Mouse (Mus musculus) limb, embryonic 10.5 days (tissue): ENCODE data around the gene Gipr. TPM values are rescaled to one million over a fixed set of nuclear protein-coding genes. Genes with fewer than 3 reads are reported as not detected.

Experiments
- DNase-seq: peaks from one replicate; pipeline ENCODE4 v3.0.0-alpha.2; 2017; ENCODE audit warnings: low spot score
- H3K27ac ChIP-seq: fragments of 300-500 bp; sonication (generic); 2 replicates; pipeline ENCODE4 v1.5.1; 2016; ENCODE audit warnings: mild to moderate bottlenecking
- H3K27me3 ChIP-seq: fragments of 300-500 bp; sonication (generic); 2 replicates; pipeline ENCODE4 v1.6.1; 2016; ENCODE audit warnings: low read depth, mild to moderate bottlenecking; ENCODE audit not compliant: poor library complexity, severe bottlenecking
- H3K36me3 ChIP-seq: fragments of 300-500 bp; sonication (generic); 2 replicates; pipeline ENCODE4 v1.6.1; 2016; ENCODE audit warnings: mild to moderate bottlenecking, moderate library complexity
- H3K4me1 ChIP-seq: fragments of 300-500 bp; sonication (generic); 2 replicates; pipeline ENCODE4 v1.6.1; 2016
- H3K4me3 ChIP-seq: fragments of 300-500 bp; sonication (generic); 2 replicates; pipeline ENCODE4 v1.5.1; 2016; ENCODE audit warnings: mild to moderate bottlenecking, moderate library complexity
- H3K9me3 ChIP-seq: fragments of 300-500 bp; sonication (generic); replicated peaks from 2 replicates; pipeline ENCODE4 v1.6.1; 2016; ENCODE audit warnings: mild to moderate bottlenecking
- WGBS: fragments of 180-500 bp; shearing (Covaris S2); methylation state at CpG from one replicate; pipeline ENCODE4 v1.1.7; 2016; 5-methylcytosine and 5-hydroxymethylcytosine counted together
- polyA plus RNA-seq: library from polyadenylated mRNA; unstranded; fragments of >200 nt; fragmentation: Nextera tagmentation; extraction: Ambion mirVana; gene quantifications from 2 replicates; pipeline ENCODE4 v1.2.1, GENCODE M21; 2016

The Gipr gene
- polyA plus RNA-seq, 1 experiment from 2014 or later: 0.09 TPM

GRCm38 (mm10) chr7:19201660-19202059 lies 35.7 kb upstream of the Gipr start:
- DNase-seq: no peak
- WGBS: 65% methylated on average over 14 of the region's 15 CpGs
- Histone ChIP-seq H3K4me1 (no peaks in the 10 kb centered on the region), H3K9me3 (no peaks in the 10 kb centered on the region), H3K27me3 (no peaks in the 10 kb centered on the region), H3K27ac (no peak overlapping the region), H3K36me3 (peaks cover 77% of the 10 kb centered on the region), H3K4me3 (no peak overlapping the region)

- no peak for DNase-seq
- H3K36me3 ChIP-seq: peaks cover 81% of the 10 kb centered on the region
- WGBS: 31% methylated on average over 2 of the region's 2 CpGs
Observed at GRCm38 (mm10) chr7:19197985-19198384, 32.1 kb upstream of the Gipr start.

GRCm38 (mm10) chr7:19196676-19197075 lies 30.7 kb upstream of the Gipr start:
- no peaks in the 10 kb centered on the region for H3K27me3 ChIP-seq
- no peaks in the 10 kb centered on the region for H3K4me1 ChIP-seq
- 65% methylated on average over 6 of the region's 6 CpGs for WGBS
- no peak for DNase-seq
- H3K9me3 ChIP-seq: no peaks in the 10 kb centered on the region
- H3K4me3 ChIP-seq: no peak overlapping the region
- H3K27ac ChIP-seq: no peak overlapping the region
- H3K36me3 ChIP-seq: peaks cover 79% of the 10 kb centered on the region

More at GRCm38 (mm10) chr7:19197985-19198384, 32.1 kb upstream of the Gipr start:
- no peak overlapping the region for H3K4me3 ChIP-seq
- H3K9me3 ChIP-seq: no peaks in the 10 kb centered on the region
- H3K4me1 ChIP-seq: no peaks in the 10 kb centered on the region
- no peak overlapping the region for H3K27ac ChIP-seq
- H3K27me3 ChIP-seq: no peaks in the 10 kb centered on the region

GRCm38 (mm10) chr7:19194676-19195075 lies 28.7 kb upstream of the Gipr start:
- Histone ChIP-seq H3K9me3 (no peaks in the 10 kb centered on the region), H3K27me3 (no peaks in the 10 kb centered on the region), H3K4me1 (no peaks in the 10 kb centered on the region), H3K27ac (no peak overlapping the region), H3K36me3 (peaks cover 82% of the 10 kb centered on the region), H3K4me3 (no peak overlapping the region)
- WGBS: 96% methylated on average over 4 of the region's 4 CpGs
- no peak for DNase-seq

GRCm38 (mm10) chr7:19184758-19185157 lies 18.8 kb upstream of the Gipr start:
- no peak overlapping the region for H3K27ac ChIP-seq
- H3K4me1 ChIP-seq: peaks cover 21% of the 10 kb centered on the region
- peaks cover 11% of the 10 kb centered on the region for H3K27me3 ChIP-seq
- DNase-seq: no peak
- 91% methylated on average over 6 of the region's 6 CpGs for WGBS
- H3K9me3 ChIP-seq: no peaks in the 10 kb centered on the region
- no peak overlapping the region for H3K4me3 ChIP-seq
- peaks cover 51% of the 10 kb centered on the region for H3K36me3 ChIP-seq

GRCm38 (mm10) chr7:19184250-19184649 lies 18.3 kb upstream of the Gipr start:
- 98% methylated on average over 2 of the region's 2 CpGs for WGBS
- H3K9me3 ChIP-seq: no peaks in the 10 kb centered on the region
- no peak for DNase-seq
- no peak overlapping the region for H3K4me3 ChIP-seq
- peaks cover 26% of the 10 kb centered on the region for H3K4me1 ChIP-seq
- peaks cover 16% of the 10 kb centered on the region for H3K27me3 ChIP-seq
- H3K36me3 ChIP-seq: peaks cover 50% of the 10 kb centered on the region
- no peak overlapping the region for H3K27ac ChIP-seq

GRCm38 (mm10) chr7:19180862-19181429 lies 15.0 kb upstream of the Gipr start:
- Histone ChIP-seq H3K4me1 (peaks cover 45% of the 10 kb centered on the region), H3K9me3 (no peaks in the 10 kb centered on the region), H3K27me3 (peaks cover 49% of the 10 kb centered on the region), H3K4me3 (peak overlapping the region; percentile 69), H3K27ac (peak overlapping the region; percentile 78), H3K36me3 (peaks cover 22% of the 10 kb centered on the region)
- WGBS: 1% methylated on average over 27 of the region's 27 CpGs
- peak; percentile 80 for DNase-seq

- 38% methylated on average over 6 of the region's 6 CpGs for WGBS
- peaks cover 59% of the 10 kb centered on the region for H3K27me3 ChIP-seq
- no peak for DNase-seq
- peak overlapping the region; percentile 44 for H3K4me3 ChIP-seq
- H3K27ac ChIP-seq: no peak overlapping the region
- peaks cover 45% of the 10 kb centered on the region for H3K4me1 ChIP-seq
- H3K9me3 ChIP-seq: no peaks in the 10 kb centered on the region
- peaks cover 16% of the 10 kb centered on the region for H3K36me3 ChIP-seq
Observed at GRCm38 (mm10) chr7:19179936-19180335, 14.0 kb upstream of the Gipr start.

- peak; percentile 80 for DNase-seq
- Histone ChIP-seq H3K4me1 (peaks cover 45% of the 10 kb centered on the region), H3K4me3 (peak overlapping the region; percentile 44), H3K9me3 (no peaks in the 10 kb centered on the region), H3K27ac (0 out of 2 replicates have a peak overlapping the region, but pooled peaks have one; percentile 16), H3K27me3 (peaks cover 63% of the 10 kb centered on the region), H3K36me3 (peaks cover 9% of the 10 kb centered on the region)
- 1% methylated on average over 32 of the region's 32 CpGs for WGBS
Observed at GRCm38 (mm10) chr7:19179173-19179572, 13.2 kb upstream of the Gipr start.

GRCm38 (mm10) chr7:19178443-19179092 lies 12.6 kb upstream of the Gipr start:
- H3K27ac ChIP-seq: no peak overlapping the region
- peaks cover 45% of the 10 kb centered on the region for H3K4me1 ChIP-seq
- H3K4me3 ChIP-seq: peak overlapping the region; percentile 44
- peak; percentile 85 for DNase-seq
- peaks cover 3% of the 10 kb centered on the region for H3K36me3 ChIP-seq
- H3K9me3 ChIP-seq: no peaks in the 10 kb centered on the region
- peaks cover 63% of the 10 kb centered on the region for H3K27me3 ChIP-seq
- WGBS: 8% methylated on average over 27 of the region's 27 CpGs

GRCm38 (mm10) chr7:19178035-19178434 lies 12.1 kb upstream of the Gipr start:
- Histone ChIP-seq H3K27me3 (peaks cover 63% of the 10 kb centered on the region), H3K27ac (no peak overlapping the region), H3K36me3 (no peaks in the 10 kb centered on the region), H3K4me1 (peaks cover 46% of the 10 kb centered on the region), H3K9me3 (no peaks in the 10 kb centered on the region), H3K4me3 (peak overlapping the region; percentile 44)
- DNase-seq: no peak
- WGBS: 10% methylated on average over 18 of the region's 18 CpGs

GRCm38 (mm10) chr7:19177216-19177615 lies 11.3 kb upstream of the Gipr start:
- Histone ChIP-seq H3K27me3 (peaks cover 63% of the 10 kb centered on the region), H3K4me1 (peaks cover 50% of the 10 kb centered on the region), H3K9me3 (no peaks in the 10 kb centered on the region), H3K36me3 (no peaks in the 10 kb centered on the region), H3K27ac (no peak overlapping the region), H3K4me3 (no peak overlapping the region)
- 61% methylated on average over 7 of the region's 7 CpGs for WGBS
- no peak for DNase-seq

- H3K4me3 ChIP-seq: peak overlapping the region; percentile 47
- WGBS: 4% methylated on average over 21 of the region's 21 CpGs
- H3K27me3 ChIP-seq: peaks cover 66% of the 10 kb centered on the region
- H3K4me1 ChIP-seq: peaks cover 43% of the 10 kb centered on the region
- no peak overlapping the region for H3K27ac ChIP-seq
- no peaks in the 10 kb centered on the region for H3K36me3 ChIP-seq
- H3K9me3 ChIP-seq: no peaks in the 10 kb centered on the region
- no peak for DNase-seq
Observed at GRCm38 (mm10) chr7:19176516-19176947, 10.6 kb upstream of the Gipr start.
